Mouse (Mus musculus) heart, adult 18-20 months (tissue): ENCODE data around the gene Ccl12. TPM values are rescaled to one million over a fixed set of nuclear protein-coding genes. Genes with fewer than 3 reads are reported as not detected.

ENCODE experiments used
- DNase-seq, 2 experiments: peaks; one replicate each; pipeline ENCODE4 v3.0.0; 2021 to 2022; ENCODE audit warnings: mixed read lengths in 1 of 2
- long read RNA-seq, 2 experiments: library from polyadenylated mRNA; stranded (forward); transcript quantifications; one replicate each; pipeline ENCODE4 v2.0.0; 2021
- total RNA-seq, 2 experiments: library from RNA; stranded (reverse); gene quantifications; 2 replicates each; pipeline ENCODE4 v1.2.3; 2021

Gene Ccl12
- total RNA-seq: under 1 TPM in 1 of 2 experiments, not detected in 1; 0.84 TPM
- long read RNA-seq, experiment 1, partial matches to known transcripts: 0 of 3 reads
- long read RNA-seq, experiment 1, other reads (novel, unspliced or antisense): 1 of 3 reads
- long read RNA-seq, experiment 2: 0 reads

DNA sequence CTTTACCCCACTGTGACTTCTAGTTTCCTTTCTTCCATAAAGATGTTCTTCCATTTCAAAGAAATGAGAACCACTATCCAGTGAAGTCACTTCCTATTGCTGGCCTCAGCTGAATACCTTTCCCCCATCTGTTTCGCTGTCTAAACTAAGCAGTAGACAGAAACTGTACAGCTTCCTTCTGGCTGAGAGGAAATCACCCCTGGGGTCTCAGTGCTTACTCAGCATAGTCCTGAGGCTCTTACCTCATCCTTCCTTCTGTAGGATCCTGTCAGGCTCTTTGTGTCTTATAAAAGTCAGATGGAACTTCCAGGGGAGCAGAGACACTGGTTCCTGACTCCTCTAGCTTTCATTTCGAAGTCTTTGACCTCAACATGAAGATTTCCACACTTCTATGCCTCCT, at the start of gene Ccl12:
TSS of gene Ccl12 (plus strand) at position 317 of the 400 bp plus-strand sequence.
- DNase-seq: peak in 1 of 2 experiments; percentile 31

GRCm38 (mm10) chr11:82053849-82054248, 47.8 kb upstream of the Ccl12 start:
- no peak for DNase-seq

DNA sequence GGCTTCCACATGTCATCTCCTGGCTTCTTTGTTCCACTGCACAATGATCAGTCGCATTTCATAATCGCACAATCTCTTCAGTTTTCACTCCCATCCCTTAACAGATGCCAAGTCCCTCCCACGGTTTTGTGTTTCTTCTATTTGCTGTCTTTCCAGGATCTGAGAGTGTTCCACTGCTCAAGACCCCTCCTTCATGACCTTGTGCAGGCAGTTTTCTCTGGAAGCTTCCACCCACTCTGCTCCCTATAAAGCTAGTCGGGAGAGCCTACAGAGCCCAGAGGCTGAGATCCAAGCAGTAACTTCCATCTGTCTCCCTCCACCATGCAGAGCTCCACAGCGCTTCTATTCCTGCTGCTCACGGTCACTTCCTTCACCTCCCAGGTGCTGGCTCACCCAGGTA, 44.0 kb upstream of the Ccl12 start, which contains the start of gene Ccl11:
TSS of gene Ccl11 (plus strand) at position 178 of the 400 bp plus-strand sequence.
- DNase-seq: no peak

DNA sequence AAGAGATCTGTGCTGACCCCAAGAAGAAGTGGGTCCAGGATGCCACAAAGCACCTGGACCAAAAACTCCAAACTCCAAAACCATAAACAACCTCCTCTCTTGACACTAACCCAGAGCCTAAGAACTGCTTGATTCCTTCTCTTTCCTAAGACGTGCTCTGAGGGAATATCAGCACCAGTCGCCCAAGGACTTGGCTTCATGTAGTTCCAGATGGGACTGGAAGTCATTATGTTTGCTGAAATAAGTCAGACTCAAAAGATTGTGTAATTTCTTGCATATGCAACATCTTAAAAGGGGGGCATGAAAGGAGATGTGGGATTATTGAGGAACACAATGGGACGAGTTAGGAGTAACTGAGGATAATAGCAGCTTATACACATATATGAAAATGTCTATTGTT, 39.4 kb upstream of the Ccl12 start:
- peak in 1 of 2 experiments; percentile 65 for DNase-seq

- no peak for DNase-seq
Observed at GRCm38 (mm10) chr11:82063454-82063853, 38.2 kb upstream of the Ccl12 start.

DNA sequence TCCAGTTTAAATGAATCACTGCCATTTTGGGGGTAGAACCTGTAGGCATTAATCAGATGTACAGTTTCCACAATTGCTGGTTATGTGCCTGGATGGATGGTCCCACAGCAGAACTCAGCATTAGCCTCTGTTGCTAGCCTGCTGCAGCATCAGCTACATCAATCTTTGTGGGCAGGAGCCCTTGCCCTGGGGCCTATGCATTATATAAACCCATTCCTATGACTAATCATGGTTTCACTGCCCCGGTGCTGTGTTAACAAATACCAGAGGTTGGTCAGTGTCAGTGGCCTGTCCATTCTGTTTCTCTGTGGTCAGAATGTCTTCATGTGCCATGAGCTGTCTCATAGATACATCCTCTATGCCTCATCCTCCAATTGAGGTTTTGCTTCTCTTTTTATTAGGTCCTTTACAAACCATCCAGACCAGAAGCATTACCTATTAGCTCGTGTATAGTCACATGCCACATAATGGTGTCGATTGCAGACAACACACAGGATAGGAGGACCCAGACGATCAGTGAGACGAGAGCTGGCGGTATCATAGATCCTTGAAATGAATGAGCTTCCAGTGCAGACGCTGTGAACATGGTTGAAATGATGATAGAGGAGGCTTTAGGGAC, 34.6 kb upstream of the Ccl12 start:
- no peak for DNase-seq

GRCm38 (mm10) chr11:82071076-82071475, 30.6 kb upstream of the Ccl12 start:
- DNase-seq: peak in 1 of 2 experiments; percentile 33

DNA sequence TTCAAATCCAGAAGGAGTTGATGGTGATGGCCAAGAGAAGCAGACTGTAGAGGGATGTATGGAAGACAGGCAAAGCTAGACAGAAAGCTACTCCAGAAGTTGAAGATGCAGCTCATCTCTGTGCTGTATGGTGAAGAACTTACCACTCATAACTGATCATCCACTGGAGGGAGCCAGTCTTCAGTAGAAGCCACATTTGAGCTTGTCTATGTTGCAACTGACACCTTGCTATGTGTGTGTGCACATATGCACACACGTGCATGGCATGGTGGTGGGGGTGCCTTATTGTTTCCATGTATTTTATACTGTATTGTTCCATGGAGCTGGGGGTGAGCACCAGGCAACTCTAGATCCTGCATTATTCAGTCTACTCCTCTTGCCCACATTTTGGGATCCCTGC, 29.3 kb upstream of the Ccl12 start:
- DNase-seq: peak in 1 of 2 experiments; percentile 19

DNA sequence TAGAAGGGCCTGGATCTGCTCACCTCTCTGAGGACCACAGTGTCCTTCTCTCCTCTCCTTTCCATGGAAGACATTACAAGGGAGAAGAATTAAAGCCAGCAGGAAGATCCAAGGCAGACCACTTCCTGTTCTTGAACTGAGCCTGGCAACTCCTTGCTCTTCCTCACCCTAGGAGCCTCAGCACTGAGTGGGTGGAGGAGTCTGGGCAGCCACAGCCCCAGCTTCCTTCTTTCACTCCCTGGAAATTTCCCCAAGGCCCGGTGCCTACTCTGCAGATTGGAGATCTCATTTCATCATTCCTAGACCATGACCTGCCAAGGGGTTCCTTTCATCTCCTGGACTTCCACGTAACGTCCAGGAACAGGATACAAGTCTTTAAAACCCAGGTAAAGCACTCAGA, 28.7 kb upstream of the Ccl12 start:
- peak in 1 of 2 experiments; percentile 33 for DNase-seq

DNA sequence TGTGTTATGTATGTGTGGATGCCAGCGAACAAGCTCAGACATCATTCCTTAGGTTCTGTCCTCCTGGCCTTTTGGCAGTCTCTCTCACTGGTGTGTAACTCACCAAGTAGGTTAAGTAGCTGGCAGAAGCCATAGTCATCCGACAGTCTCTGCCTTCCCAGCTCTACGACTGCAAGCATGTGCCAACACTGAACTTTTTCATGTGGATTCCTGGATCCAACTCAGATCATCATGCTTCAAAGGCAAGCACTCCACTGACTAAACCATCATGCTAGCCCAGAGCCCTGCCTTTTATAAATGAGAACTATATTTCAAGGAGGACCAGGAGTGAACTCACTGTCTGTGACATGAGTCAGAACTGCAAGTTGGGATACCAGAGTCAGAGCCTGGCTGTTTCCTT, 28.0 kb upstream of the Ccl12 start:
- no peak for DNase-seq

- no peak for DNase-seq
Observed at GRCm38 (mm10) chr11:82077031-82077430, 24.6 kb upstream of the Ccl12 start.

- no peak for DNase-seq
Observed at GRCm38 (mm10) chr11:82078136-82078730, 23.4 kb upstream of the Ccl12 start.

DNA sequence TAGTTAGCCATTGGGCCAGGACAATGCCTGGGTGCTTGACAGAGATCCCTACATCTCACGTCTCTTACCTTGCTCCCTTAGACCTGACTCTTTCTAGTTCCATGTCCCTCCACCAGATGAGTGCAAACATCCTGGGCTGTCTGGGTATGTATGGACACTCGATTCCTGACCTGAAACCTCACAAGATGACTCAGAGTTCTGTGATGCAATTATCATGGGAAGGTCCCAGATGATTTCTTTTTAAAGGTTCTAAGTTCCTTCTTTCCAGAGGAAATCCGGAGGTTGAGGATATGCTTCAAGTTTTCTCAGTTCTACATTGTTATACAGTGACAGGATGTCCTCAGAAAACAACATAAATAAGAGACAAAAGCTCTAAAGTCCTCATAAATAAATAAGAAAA, 20.8 kb upstream of the Ccl12 start:
- peak in 1 of 2 experiments; percentile 59 for DNase-seq

- no peak for DNase-seq
Observed at GRCm38 (mm10) chr11:82084360-82084759, 17.3 kb upstream of the Ccl12 start.

GRCm38 (mm10) chr11:82099511-82100323, 1.9 kb upstream of the Ccl12 start:
- no peak for DNase-seq

GRCm38 (mm10) chr11:82101087-82101486, 558 bp upstream of the Ccl12 start:
- no peak for DNase-seq

DNA sequence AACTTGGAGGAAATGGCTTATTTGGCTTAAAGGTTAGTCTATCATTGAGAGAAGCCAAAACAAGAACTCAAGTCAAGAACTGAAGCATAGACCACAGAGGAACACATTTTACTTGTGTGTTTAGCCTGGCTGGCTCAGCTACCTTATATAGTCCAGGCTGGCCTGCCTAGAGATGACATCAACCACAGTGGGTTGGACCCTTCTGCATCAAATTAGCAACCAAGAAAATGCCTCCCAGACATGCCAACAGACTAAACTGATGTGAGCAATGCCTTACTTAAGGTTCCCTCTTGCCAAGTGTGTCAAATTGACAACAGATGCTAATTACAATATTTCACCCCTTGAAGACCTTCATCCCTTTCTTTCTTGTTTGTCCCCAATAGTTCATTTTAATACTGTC, 8.0 kb downstream of the Ccl12 start:
- DNase-seq: no peak

GRCm38 (mm10) chr11:82110372-82111248, 9.0 kb downstream of the Ccl12 start:
- DNase-seq: no peak

DNA sequence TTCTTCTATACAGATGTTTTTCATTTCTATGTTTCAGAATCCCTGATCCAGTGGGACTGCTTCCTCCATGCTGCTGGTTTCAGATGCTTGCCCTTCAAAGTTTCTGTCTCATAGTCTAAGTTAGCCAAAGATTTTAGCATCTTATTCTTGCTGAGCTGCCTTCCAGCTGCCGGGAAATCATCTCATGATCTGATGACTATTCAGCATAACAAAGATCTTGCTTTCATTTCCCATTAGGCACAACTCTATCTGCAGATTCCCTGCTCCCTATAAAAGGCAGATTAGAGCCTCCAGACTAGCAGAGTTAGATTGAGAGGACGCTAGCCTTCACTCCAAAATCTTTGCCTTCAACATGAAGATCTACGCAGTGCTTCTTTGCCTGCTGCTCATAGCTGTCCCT, 13.2 kb downstream of the Ccl12 start, which contains the start of gene Ccl8:
TSS of gene Ccl8 (plus strand) at position 301 of the 400 bp plus-strand sequence.
- DNase-seq: no peak

- no peak for DNase-seq
Observed at GRCm38 (mm10) chr11:82116041-82116440, 14.4 kb downstream of the Ccl12 start.

GRCm38 (mm10) chr11:82132977-82133376, 31.3 kb downstream of the Ccl12 start:
- peak; percentile 32 to 44 for DNase-seq

DNA sequence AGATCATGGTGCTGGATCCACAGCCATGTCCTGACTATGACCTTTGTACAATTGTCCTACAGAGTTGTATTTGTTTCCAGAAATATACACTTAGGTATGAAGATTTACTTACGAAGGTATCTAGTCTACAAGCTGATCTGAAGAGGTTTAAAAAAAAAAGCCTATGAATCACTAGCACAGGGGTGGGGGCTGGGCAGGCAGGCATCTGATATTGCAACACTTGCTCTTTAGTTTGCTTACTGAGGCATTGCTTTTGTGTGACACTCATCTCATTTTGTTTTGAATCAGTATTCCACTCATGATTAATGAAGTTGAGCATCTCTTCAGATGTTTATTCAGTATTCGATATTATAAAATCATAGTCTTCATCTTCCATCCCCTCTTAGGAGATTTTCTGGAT, 34.6 kb downstream of the Ccl12 start:
- DNase-seq: peak in 1 of 2 experiments; percentile 16
